In the genomic region with DNA sequence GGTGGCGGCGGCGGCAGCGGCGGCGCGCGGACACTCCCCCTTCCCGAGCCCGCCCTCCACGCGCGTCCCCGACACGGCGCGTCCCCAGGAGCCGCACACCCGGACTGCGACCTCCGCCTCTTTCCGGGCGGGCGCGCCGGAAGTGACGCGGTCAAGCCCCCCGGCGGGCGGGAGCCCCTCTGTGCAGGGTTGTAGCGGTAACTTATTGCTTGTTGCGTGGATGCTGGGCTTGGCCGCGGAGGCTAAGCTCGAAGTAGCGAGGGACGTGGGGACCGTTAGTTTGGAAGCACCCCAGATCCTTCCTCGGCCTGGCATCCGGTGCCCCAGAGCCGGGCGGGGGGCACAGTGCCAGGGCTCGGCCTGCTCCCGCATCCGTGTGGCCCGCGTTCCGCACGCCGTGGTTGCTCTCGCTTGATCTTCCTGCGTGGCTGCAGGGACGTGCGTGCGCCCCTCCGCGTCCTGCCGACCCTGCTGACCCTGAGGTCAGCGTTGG, we compare ENCODE assay signal across 8 mouse cellular contexts. TPM values are rescaled to one million over a fixed set of nuclear protein-coding genes. Genes with fewer than 3 reads are reported as not detected.
DNase-seq lines count a peak whose midpoint lies in the region; ATAC-seq lines count a peak whose summit lies in the region.

A gene (minus strand): TSS at position 90 of the 493 bp plus-strand sequence.

- no peaks in the 10 kb centered on the region for H3K36me3 ChIP-seq in hindbrain, embryonic 12.5 days

- H3K9me3 ChIP-seq in hindbrain, embryonic 12.5 days (replicated peaks) = no peaks in the 10 kb centered on the region

- peak within 1 kb of the TSS; percentile 84 for H3K4me2 ChIP-seq in hindbrain, embryonic 12.5 days (replicated peaks)

- no peaks in the 10 kb centered on the region for H3K27me3 ChIP-seq in hindbrain, embryonic 12.5 days

- ATAC-seq in hindbrain, embryonic 12.5 days (ENCODE audit: low FRiP score) = peak; percentile 97

- H3K4me1 ChIP-seq in hindbrain, embryonic 12.5 days = peaks cover 13% of the 10 kb centered on the region

- peak within 1 kb of the TSS; percentile 90 for H3K27ac ChIP-seq in hindbrain, embryonic 12.5 days

- DNase-seq in Muller cell, postnatal 12 days (ENCODE audit: inconsistent ontology term) = peak; percentile 95
- DNase-seq in cerebellum, adult 9-11 months = peak; percentile 93
- DNase-seq in frontal cortex, postnatal 10 days (ENCODE audit: low spot score in 2 of 2) = peak; percentile 86 to 91
- DNase-seq in layer of hippocampus, postnatal 14 days (ENCODE audit: low spot score in 2 of 2) = peak; percentile 93 to 94
- DNase-seq in lung, postnatal 14 days = peak; percentile 91
- DNase-seq in retina, adult 2 months (ENCODE audit: low read depth, low spot score) = peak; percentile 79
- DNase-seq in thymus, postnatal 36 days = peak; percentile 91 to 92

- peak within 1 kb of the TSS; percentile 97 for H3K9ac ChIP-seq in hindbrain, embryonic 12.5 days

- WGBS in hindbrain, embryonic 12.5 days = under 1% methylated on average over 53 of the region's 60 CpGs

- peak within 1 kb of the TSS; percentile 98 for H3K4me3 ChIP-seq in hindbrain, embryonic 12.5 days

RNA-seq across cellular contexts. Expression of the gene that starts here (rescaled TPM):
- polyA plus RNA-seq in hindbrain, embryonic 12.5 days (2016; fragmentation: Nextera tagmentation; extraction: Ambion mirVana) = 102 and 112 TPM in 2 replicates
- 100 to 1,000 TPM; 214 to 231 TPM for total RNA-seq in layer of hippocampus, postnatal 14 days (2021)

Comparison
In these comparisons a context has a peak if more than half of its experiments do, and no peak if none do; other contexts are left out.
1. Peak in every context shown above with its lines: DNase-seq, ATAC-seq, H3K4me3 ChIP-seq and H3K27ac ChIP-seq.